27 mouse cellular contexts compared by ENCODE assay signal in genomic region chr7:122245976-122246375, GRCm38 (mm10). TPM values are rescaled to one million over a fixed set of nuclear protein-coding genes. Genes with fewer than 3 reads are reported as not detected.
A peak's percentile ranks its signal among the peaks of the same experiment; 100 is the strongest.
DNase-seq lines count a peak whose midpoint lies in the region; ATAC-seq and TF ChIP-seq lines count a peak whose summit lies in the region.
"Had no signal": no experiment of that assay in that cellular context is flagged by ENCODE, and none has a peak within 500 bp of the region (broad histone marks: within the 10 kb centered on the region; RNA-seq: fewer than 3 reads in every experiment).

No protein-coding gene starts in this region.

- peak; percentile 41 for DNase-seq in intestine, embryonic 14.5 days (ENCODE audit: low spot score)
- no peak for DNase-seq in thymus, adult 2 months
- DNase-seq in thymus, postnatal 25 days, result no peak
- peak; percentile 30 for DNase-seq in ES-CJ7 (ENCODE audit: low read depth, low spot score)
- DNase-seq in ZHBTc4 (ENCODE audit: low read depth, low spot score), result peak; percentile 63
- no peak for DNase-seq in gastrocnemius, postnatal 4 days (ENCODE audit: low spot score in 2 of 2)
- DNase-seq: adrenal gland, adult 8-10 months; adrenal gland, postnatal 14 days; adrenal gland, postnatal 36 days; cerebellum, adult 11-12 months; cerebellum, adult 2 months; cerebellum, adult 9-10 months; cerebellum, postnatal 10 days; cerebellum, postnatal 25 days; forebrain, postnatal 0 days had no signal

- H3K27me3 ChIP-seq in intestine, embryonic 14.5 days (replicated peaks; ENCODE audit: control insufficient read depth, insufficient read depth, low read length), result no peaks in the 10 kb centered on the region
- no peaks in the 10 kb centered on the region for H3K27me3 ChIP-seq in intestine, embryonic 15.5 days (replicated peaks)
- no peaks in the 10 kb centered on the region for H3K27me3 ChIP-seq in thymus, adult 2 months (ENCODE audit: control insufficient read depth, insufficient read depth, low read length)
- H3K27me3 ChIP-seq: CH12.LX; embryonic facial prominence, embryonic 12.5 days; forebrain, embryonic 13.5 days; forebrain, embryonic 15.5 days had no signal

- no peaks in the 10 kb centered on the region for H3K4me1 ChIP-seq in intestine, embryonic 14.5 days (replicated peaks; ENCODE audit: control insufficient read depth, insufficient read depth, low read length)
- H3K4me1 ChIP-seq in intestine, embryonic 15.5 days (replicated peaks), result no peaks in the 10 kb centered on the region
- peaks cover 35% of the 10 kb centered on the region for H3K4me1 ChIP-seq in thymus, adult 2 months (replicated peaks; ENCODE audit: control insufficient read depth, insufficient read depth, low read length)
- H3K4me1 ChIP-seq: embryonic facial prominence, embryonic 10.5 days; embryonic facial prominence, embryonic 12.5 days had no signal

- H3K4me2 ChIP-seq in intestine, embryonic 14.5 days (ENCODE audit: low read length), result no peak overlapping the region
- H3K4me2 ChIP-seq in intestine, embryonic 15.5 days (replicated peaks), result no peak overlapping the region
- H3K4me2 ChIP-seq: embryonic facial prominence, embryonic 12.5 days; forebrain, embryonic 13.5 days; forebrain, embryonic 15.5 days had no signal

- no peak overlapping the region for H3K27ac ChIP-seq in intestine, embryonic 14.5 days (ENCODE audit: low read depth)
- H3K27ac ChIP-seq in intestine, embryonic 15.5 days, result no peak overlapping the region
- H3K27ac ChIP-seq in thymus, adult 2 months (ENCODE audit: control insufficient read depth, insufficient read depth, low read length), result peak overlapping the region; percentile 20
- H3K27ac ChIP-seq: embryonic facial prominence, embryonic 10.5 days; embryonic facial prominence, embryonic 12.5 days; forebrain, embryonic 13.5 days; forebrain, embryonic 15.5 days had no signal

- no peak for ATAC-seq in intestine, embryonic 14.5 days (replicated peaks; ENCODE audit: low FRiP score, low TSS enrichment, low read depth)
- ATAC-seq in intestine, embryonic 15.5 days, result no peak
- ATAC-seq in frontal cortex, adult (ENCODE audit: low TSS enrichment), result no peak
- ATAC-seq: activated CD4-positive, CD25-positive, alpha-beta regulatory T cell, adult 4 months; forebrain, embryonic 13.5 days; forebrain, embryonic 15.5 days; forebrain, postnatal 0 days had no signal

- H3K9me3 ChIP-seq in intestine, embryonic 14.5 days (ENCODE audit: control insufficient read depth, low read length), result no peaks in the 10 kb centered on the region
- H3K9me3 ChIP-seq in intestine, embryonic 15.5 days, result no peaks in the 10 kb centered on the region
- H3K9me3 ChIP-seq: embryonic facial prominence, embryonic 10.5 days; embryonic facial prominence, embryonic 12.5 days; forebrain, embryonic 13.5 days; forebrain, embryonic 15.5 days had no signal

- TF ChIP-seq POLR2A in thymus, adult 2 months (IDR thresholded peaks at IDR 0.05; ENCODE audit: control insufficient read depth, extremely low read depth, insufficient read depth, low read length, poor library complexity), result no peak

- H3K9ac ChIP-seq in intestine, embryonic 14.5 days (ENCODE audit: low read length), result no peak overlapping the region
- no peak overlapping the region for H3K9ac ChIP-seq in intestine, embryonic 15.5 days
- H3K9ac ChIP-seq: embryonic facial prominence, embryonic 12.5 days; forebrain, embryonic 13.5 days; forebrain, embryonic 15.5 days; forebrain, postnatal 0 days had no signal

- TF ChIP-seq CTCF in thymus, adult 2 months (IDR thresholded peaks at IDR 0.05; ENCODE audit: borderline replicate concordance, control insufficient read depth, extremely low read depth, insufficient read depth, low read length, poor library complexity), result no peak

- H3K36me3 ChIP-seq in intestine, embryonic 14.5 days (ENCODE audit: control insufficient read depth, insufficient read depth, low read length), result no peaks in the 10 kb centered on the region
- no peaks in the 10 kb centered on the region for H3K36me3 ChIP-seq in intestine, embryonic 15.5 days
- H3K36me3 ChIP-seq in thymus, adult 2 months (ENCODE audit: control insufficient read depth, insufficient read depth, low read length), result no peaks in the 10 kb centered on the region
- H3K36me3 ChIP-seq: embryonic facial prominence, embryonic 10.5 days; embryonic facial prominence, embryonic 12.5 days; forebrain, embryonic 15.5 days had no signal

- WGBS in intestine, embryonic 14.5 days, result 66% methylated on average over 5 of the region's 5 CpGs
- 49% methylated on average over 5 of the region's 5 CpGs for WGBS in intestine, embryonic 15.5 days
- 11% methylated on average over 3 of the region's 5 CpGs for WGBS in thymus, adult 2 months

- no peak overlapping the region for H3K4me3 ChIP-seq in intestine, embryonic 14.5 days (ENCODE audit: low read depth, low read length)
- no peak overlapping the region for H3K4me3 ChIP-seq in intestine, embryonic 15.5 days (replicated peaks)
- no peak overlapping the region for H3K4me3 ChIP-seq in thymus, adult 2 months (ENCODE audit: control insufficient read depth, insufficient read depth, low read length)
- H3K4me3 ChIP-seq: embryonic facial prominence, embryonic 10.5 days; embryonic facial prominence, embryonic 12.5 days; forebrain, embryonic 13.5 days; forebrain, embryonic 15.5 days had no signal

RNA-seq across cellular contexts. Expression of gene Chp2, which starts 26.7 kb away (rescaled TPM):
- polyA plus RNA-seq in intestine, embryonic 14.5 days (2014; fragmentation: Nextera tagmentation; extraction: Ambion mirVana), result 0.41 and 0.52 TPM in 2 replicates
- 5.7 and 5.8 TPM in 2 replicates for polyA plus RNA-seq in intestine, embryonic 15.5 days (2015; fragmentation: Nextera tagmentation; extraction: Ambion mirVana)
- 5.5 and 5.7 TPM in 2 replicates for polyA plus RNA-seq in thymus, adult 2 months (2012; rRNA removed)
- 1 to 10 TPM; 5.1 to 5.4 TPM for total RNA-seq in gastrocnemius, postnatal 4 days (2021)
- total RNA-seq: CH12.LX, ES-E14, MEL had no signal
- polyA plus RNA-seq: activated CD4-positive, CD25-positive, alpha-beta regulatory T cell, adult 4 months; C2C12; embryonic facial prominence, embryonic 10.5 days; embryonic facial prominence, embryonic 12.5 days; forebrain, embryonic 11.5 days had no signal

RNA-seq across cellular contexts. Expression of gene Prkcb, which starts 42.6 kb away (rescaled TPM):
- 16.2 and 19.0 TPM in 2 replicates for polyA plus RNA-seq in intestine, embryonic 14.5 days (2014; fragmentation: Nextera tagmentation; extraction: Ambion mirVana)
- 11.5 and 12.3 TPM in 2 replicates for polyA plus RNA-seq in intestine, embryonic 15.5 days (2015; fragmentation: Nextera tagmentation; extraction: Ambion mirVana)
- polyA plus RNA-seq in thymus, adult 2 months (2012; rRNA removed), result 242 and 247 TPM in 2 replicates
- 1 to 10 TPM; 4.4 to 5.8 TPM for total RNA-seq in gastrocnemius, postnatal 4 days (2021)
- total RNA-seq: MEL had no signal

RNA-seq across cellular contexts. Expression of gene Ern2, which starts 60.0 kb away (rescaled TPM):
- 1.1 and 1.7 TPM in 2 replicates for polyA plus RNA-seq in intestine, embryonic 14.5 days (2014; fragmentation: Nextera tagmentation; extraction: Ambion mirVana)
- polyA plus RNA-seq in intestine, embryonic 15.5 days (2015; fragmentation: Nextera tagmentation; extraction: Ambion mirVana), result 4.8 and 6.2 TPM in 2 replicates
- 0.11 and 0.17 TPM in 2 replicates for polyA plus RNA-seq in thymus, adult 2 months (2012; rRNA removed)
- total RNA-seq in gastrocnemius, postnatal 4 days (2021), result not detected
- total RNA-seq: adrenal gland, postnatal 14 days; CH12.LX; ES-E14; MEL had no signal
- polyA plus RNA-seq: activated CD4-positive, CD25-positive, alpha-beta regulatory T cell, adult 4 months; C2C12; embryonic facial prominence, embryonic 12.5 days had no signal

Comparison
In these comparisons a context has a peak if more than half of its experiments do, and no peak if none do; other contexts are left out.
1. DNase-seq: peak in intestine, embryonic 14.5 days (single experiment), ES-CJ7 (single experiment) and ZHBTc4 (single experiment); none in thymus, adult 2 months (single experiment), thymus, postnatal 25 days (single experiment) and gastrocnemius, postnatal 4 days (0 of 2).
2. RNA of gene Prkcb, which starts 42.6 kb away (polyA plus RNA-seq): 242 to 247 TPM in thymus, adult 2 months; 16.2 to 19.0 TPM in intestine, embryonic 14.5 days and 11.5 to 12.3 TPM in intestine, embryonic 15.5 days; every median in the first group is over 10 times any median in the second.